Mouse (Mus musculus) lung, adult 2 months (tissue): ENCODE data around the gene Dydc1.

Experiments used
- CTCF ChIP-seq: fragments of 200-500 bp; IDR thresholded peaks from 2 replicates; pipeline ENCODE4 v1.5.1; 2011; ENCODE audit warnings: mild to moderate bottlenecking, low read length, control low read depth; ENCODE audit not compliant: insufficient read depth
- POLR2A ChIP-seq: fragments of 200-500 bp; IDR thresholded peaks from 2 replicates; pipeline ENCODE4 v1.6.1; 2011; ENCODE audit warnings: low read depth, mild to moderate bottlenecking, control low read depth, low read length, borderline replicate concordance; ENCODE audit errors: extremely low read depth

GRCm38 (mm10) chr14:41140686-41141085 lies 68.0 kb downstream of the Dydc1 start:
- TF ChIP-seq CTCF = no peak
- TF ChIP-seq POLR2A = no peak
